Mouse (Mus musculus): ENCODE measurements around the gene Dusp12. TPM values are rescaled to one million over a fixed set of nuclear protein-coding genes. Genes with fewer than 3 reads are reported as not detected.

The Dusp12 gene
- polyA plus RNA-seq, 1 experiment from 2014 or later = 38.9 TPM

GRCm38 (mm10) chr1:170892279-170892678 lies 6.9 kb upstream of the Dusp12 start:
- H3K4me3 ChIP-seq (ENCODE audit: low read depth, low read length) = no peak overlapping the region
- no peak overlapping the region for H3K9ac ChIP-seq (replicated peaks; ENCODE audit: low read depth, low read length)
- no peaks in the 10 kb centered on the region for H3K36me3 ChIP-seq (ENCODE audit: control insufficient read depth, insufficient read depth, low read length)
- no peaks in the 10 kb centered on the region for H3K4me1 ChIP-seq (ENCODE audit: control insufficient read depth, insufficient read depth, low read length)
- no peaks in the 10 kb centered on the region for H3K9me3 ChIP-seq (ENCODE audit: control insufficient read depth, low read depth, low read length)
- WGBS = 50% methylated on average over 1 of the region's 1 CpGs
- no peak for ATAC-seq (ENCODE audit: insufficient number of reproducible peaks, insufficient read depth, low FRiP score, low read depth)
- no peaks in the 10 kb centered on the region for H3K27me3 ChIP-seq (ENCODE audit: control insufficient read depth, insufficient read depth, low read length)
- H3K4me2 ChIP-seq (replicated peaks; ENCODE audit: low read depth, low read length) = no peak overlapping the region
- H3K27ac ChIP-seq (ENCODE audit: low read length) = no peak overlapping the region

GRCm38 (mm10) chr1:170891646-170892045 lies 6.3 kb upstream of the Dusp12 start:
- no peak; the same call in 1 of the 2 replicates for ATAC-seq (ENCODE audit: insufficient number of reproducible peaks, insufficient read depth, low FRiP score, low read depth)
- no peaks in the 10 kb centered on the region for H3K4me1 ChIP-seq (ENCODE audit: control insufficient read depth, insufficient read depth, low read length)
- WGBS = 32% methylated on average over 2 of the region's 2 CpGs

GRCm38 (mm10) chr1:170889310-170889709 lies 4.0 kb upstream of the Dusp12 start:
- peaks cover 2% of the 10 kb centered on the region; the same call in 1 of the 2 replicates for H3K4me1 ChIP-seq (ENCODE audit: control insufficient read depth, insufficient read depth, low read length)
- 76% methylated on average over 4 of the region's 4 CpGs for WGBS
- H3K27me3 ChIP-seq (ENCODE audit: control insufficient read depth, insufficient read depth, low read length) = no peaks in the 10 kb centered on the region
- no peak overlapping the region for H3K4me2 ChIP-seq (replicated peaks; ENCODE audit: low read depth, low read length)
- H3K9me3 ChIP-seq (ENCODE audit: control insufficient read depth, low read depth, low read length) = no peaks in the 10 kb centered on the region
- no peak for ATAC-seq (ENCODE audit: insufficient number of reproducible peaks, insufficient read depth, low FRiP score, low read depth)
- no peak overlapping the region for H3K27ac ChIP-seq (ENCODE audit: low read length)
- H3K9ac ChIP-seq (replicated peaks; ENCODE audit: low read depth, low read length) = no peak overlapping the region
- H3K4me3 ChIP-seq (ENCODE audit: low read depth, low read length) = no peak overlapping the region
- no peaks in the 10 kb centered on the region for H3K36me3 ChIP-seq (ENCODE audit: control insufficient read depth, insufficient read depth, low read length)

More at GRCm38 (mm10) chr1:170891646-170892045, 6.3 kb upstream of the Dusp12 start:
- Histone ChIP-seq H3K9me3 (ENCODE audit: control insufficient read depth, low read depth, low read length) (no peaks in the 10 kb centered on the region), H3K4me2 (replicated peaks; ENCODE audit: low read depth, low read length) (no peak overlapping the region), H3K36me3 (ENCODE audit: control insufficient read depth, insufficient read depth, low read length) (no peaks in the 10 kb centered on the region), H3K27ac (ENCODE audit: low read length) (no peak overlapping the region), H3K27me3 (ENCODE audit: control insufficient read depth, insufficient read depth, low read length) (no peaks in the 10 kb centered on the region), H3K4me3 (ENCODE audit: low read depth, low read length) (no peak overlapping the region), H3K9ac (replicated peaks; ENCODE audit: low read depth, low read length) (no peak overlapping the region)

GRCm38 (mm10) chr1:170886044-170886458 lies 711 bp upstream of the Dusp12 start:
- 31% methylated on average over 6 of the region's 6 CpGs for WGBS
- H3K4me3 ChIP-seq (ENCODE audit: low read depth, low read length) = no peak overlapping the region
- H3K4me1 ChIP-seq (ENCODE audit: control insufficient read depth, insufficient read depth, low read length) = peaks cover 4% of the 10 kb centered on the region; the same call in 1 of the 2 replicates
- no peaks in the 10 kb centered on the region for H3K27me3 ChIP-seq (ENCODE audit: control insufficient read depth, insufficient read depth, low read length)
- no peak overlapping the region for H3K4me2 ChIP-seq (replicated peaks; ENCODE audit: low read depth, low read length)
- ATAC-seq (ENCODE audit: insufficient number of reproducible peaks, insufficient read depth, low FRiP score, low read depth) = no peak
- peaks cover 5% of the 10 kb centered on the region; the same call in 1 of the 2 replicates for H3K36me3 ChIP-seq (ENCODE audit: control insufficient read depth, insufficient read depth, low read length)
- no peaks in the 10 kb centered on the region for H3K9me3 ChIP-seq (ENCODE audit: control insufficient read depth, low read depth, low read length)
- no peak overlapping the region for H3K27ac ChIP-seq (ENCODE audit: low read length)
- H3K9ac ChIP-seq (replicated peaks; ENCODE audit: low read depth, low read length) = no peak overlapping the region

- WGBS = 15% methylated on average over 8 of the region's 8 CpGs
- Histone ChIP-seq H3K9me3 (ENCODE audit: control insufficient read depth, low read depth, low read length) (no peaks in the 10 kb centered on the region), H3K9ac (replicated peaks; ENCODE audit: low read depth, low read length) (peak overlapping the region; percentile 58), H3K4me2 (replicated peaks; ENCODE audit: low read depth, low read length) (peak overlapping the region; percentile 84), H3K4me3 (ENCODE audit: low read depth, low read length) (peak overlapping the region; percentile 59), H3K4me1 (ENCODE audit: control insufficient read depth, insufficient read depth, low read length) (peaks cover 4% of the 10 kb centered on the region; the same call in 1 of the 2 replicates), H3K36me3 (ENCODE audit: control insufficient read depth, insufficient read depth, low read length) (peaks cover 13% of the 10 kb centered on the region; the same call in 1 of the 2 replicates), H3K27me3 (ENCODE audit: control insufficient read depth, insufficient read depth, low read length) (no peaks in the 10 kb centered on the region), H3K27ac (ENCODE audit: low read length) (no peak overlapping the region)
- no peak for ATAC-seq (ENCODE audit: insufficient number of reproducible peaks, insufficient read depth, low FRiP score, low read depth)
Observed at GRCm38 (mm10) chr1:170884390-170884789, 950 bp downstream of the Dusp12 start.

- no peak for ATAC-seq (ENCODE audit: insufficient number of reproducible peaks, insufficient read depth, low FRiP score, low read depth)
- Histone ChIP-seq H3K9ac (replicated peaks; ENCODE audit: low read depth, low read length) (no peak overlapping the region), H3K9me3 (ENCODE audit: control insufficient read depth, low read depth, low read length) (no peaks in the 10 kb centered on the region), H3K27ac (ENCODE audit: low read length) (no peak overlapping the region), H3K4me3 (ENCODE audit: low read depth, low read length) (no peak overlapping the region), H3K27me3 (ENCODE audit: control insufficient read depth, insufficient read depth, low read length) (no peaks in the 10 kb centered on the region), H3K36me3 (ENCODE audit: control insufficient read depth, insufficient read depth, low read length) (peaks cover 18% of the 10 kb centered on the region; the same call in 1 of the 2 replicates), H3K4me2 (replicated peaks; ENCODE audit: low read depth, low read length) (no peak overlapping the region), H3K4me1 (ENCODE audit: control insufficient read depth, insufficient read depth, low read length) (peaks cover 4% of the 10 kb centered on the region; the same call in 1 of the 2 replicates)
- WGBS = 60% methylated on average over 5 of the region's 5 CpGs
Observed at GRCm38 (mm10) chr1:170882915-170883485, 2.3 kb downstream of the Dusp12 start.

GRCm38 (mm10) chr1:170876906-170877305 lies 8.4 kb downstream of the Dusp12 start:
- Histone ChIP-seq H3K36me3 (ENCODE audit: control insufficient read depth, insufficient read depth, low read length) (peaks cover 31% of the 10 kb centered on the region; the same call in 1 of the 2 replicates), H3K27me3 (ENCODE audit: control insufficient read depth, insufficient read depth, low read length) (no peaks in the 10 kb centered on the region), H3K4me2 (replicated peaks; ENCODE audit: low read depth, low read length) (no peak overlapping the region), H3K9me3 (ENCODE audit: control insufficient read depth, low read depth, low read length) (no peaks in the 10 kb centered on the region), H3K27ac (ENCODE audit: low read length) (no peak overlapping the region), H3K9ac (replicated peaks; ENCODE audit: low read depth, low read length) (no peak overlapping the region), H3K4me3 (ENCODE audit: low read depth, low read length) (no peak overlapping the region), H3K4me1 (ENCODE audit: control insufficient read depth, insufficient read depth, low read length) (no peaks in the 10 kb centered on the region)
- no peak for ATAC-seq (ENCODE audit: insufficient number of reproducible peaks, insufficient read depth, low FRiP score, low read depth)
- WGBS = 86% methylated on average over 5 of the region's 5 CpGs

GRCm38 (mm10) chr1:170875676-170876075 lies 9.7 kb downstream of the Dusp12 start:
- ATAC-seq (ENCODE audit: insufficient number of reproducible peaks, insufficient read depth, low FRiP score, low read depth) = no peak
- H3K27ac ChIP-seq (ENCODE audit: low read length) = no peak overlapping the region
- no peaks in the 10 kb centered on the region for H3K9me3 ChIP-seq (ENCODE audit: control insufficient read depth, low read depth, low read length)
- H3K4me1 ChIP-seq (ENCODE audit: control insufficient read depth, insufficient read depth, low read length) = no peaks in the 10 kb centered on the region
- no peak overlapping the region for H3K4me3 ChIP-seq (ENCODE audit: low read depth, low read length)
- H3K36me3 ChIP-seq (ENCODE audit: control insufficient read depth, insufficient read depth, low read length) = peaks cover 25% of the 10 kb centered on the region; the same call in 1 of the 2 replicates
- no peak overlapping the region for H3K4me2 ChIP-seq (replicated peaks; ENCODE audit: low read depth, low read length)
- no peaks in the 10 kb centered on the region for H3K27me3 ChIP-seq (ENCODE audit: control insufficient read depth, insufficient read depth, low read length)
- WGBS = 68% methylated on average over 3 of the region's 3 CpGs
- no peak overlapping the region for H3K9ac ChIP-seq (replicated peaks; ENCODE audit: low read depth, low read length)

GRCm38 (mm10) chr1:170871961-170872360 lies 13.4 kb downstream of the Dusp12 start:
- H3K4me3 ChIP-seq (ENCODE audit: low read depth, low read length) = no peak overlapping the region
- no peak overlapping the region for H3K4me2 ChIP-seq (replicated peaks; ENCODE audit: low read depth, low read length)
- no peaks in the 10 kb centered on the region for H3K4me1 ChIP-seq (ENCODE audit: control insufficient read depth, insufficient read depth, low read length)
- WGBS = 91% methylated on average over 2 of the region's 2 CpGs
- H3K9ac ChIP-seq (replicated peaks; ENCODE audit: low read depth, low read length) = no peak overlapping the region
- ATAC-seq (ENCODE audit: insufficient number of reproducible peaks, insufficient read depth, low FRiP score, low read depth) = no peak
- peaks cover 10% of the 10 kb centered on the region; the same call in 1 of the 2 replicates for H3K36me3 ChIP-seq (ENCODE audit: control insufficient read depth, insufficient read depth, low read length)
- H3K27me3 ChIP-seq (ENCODE audit: control insufficient read depth, insufficient read depth, low read length) = no peaks in the 10 kb centered on the region
- no peak overlapping the region for H3K27ac ChIP-seq (ENCODE audit: low read length)
- no peaks in the 10 kb centered on the region for H3K9me3 ChIP-seq (ENCODE audit: control insufficient read depth, low read depth, low read length)
